Mouse (Mus musculus) limb, embryonic 15.5 days (tissue): ENCODE data around the gene Ephx1. TPM values are rescaled to one million over a fixed set of nuclear protein-coding genes. Genes with fewer than 3 reads are reported as not detected.

Experiments used
- ATAC-seq: fragments of 200-750 bp; cut with Nextera tagmentation; 2 replicates; pipeline ENCODE4 v1.8.0; 2017; ENCODE audit warnings: low read depth, moderate TSS enrichment; ENCODE audit not compliant: insufficient number of reproducible peaks, low FRiP score, low TSS enrichment
- H3K27ac ChIP-seq: fragments of 300-500 bp; sonication (generic); 2 replicates; pipeline ENCODE4 v1.5.1; 2015; ENCODE audit warnings: moderate library complexity, mild to moderate bottlenecking, inconsistent platforms
- H3K27me3 ChIP-seq: fragments of 300-500 bp; sonication (generic); 2 replicates; pipeline ENCODE4 v1.6.1; 2015; ENCODE audit warnings: inconsistent platforms
- H3K36me3 ChIP-seq: fragments of 300-500 bp; sonication (generic); 2 replicates; pipeline ENCODE4 v1.6.1; 2015; ENCODE audit warnings: inconsistent platforms
- H3K4me1 ChIP-seq: fragments of 300-500 bp; sonication (generic); 2 replicates; pipeline ENCODE4 v1.6.1; 2015; ENCODE audit warnings: inconsistent platforms
- H3K4me2 ChIP-seq: fragments of 300-500 bp; sonication (generic); 2 replicates; pipeline ENCODE4 v1.6.1; 2015; ENCODE audit warnings: mild to moderate bottlenecking, inconsistent platforms
- H3K4me3 ChIP-seq: fragments of 300-500 bp; sonication (generic); 2 replicates; pipeline ENCODE4 v1.5.1; 2015; ENCODE audit warnings: mild to moderate bottlenecking, inconsistent platforms
- H3K9ac ChIP-seq: fragments of 300-500 bp; sonication (generic); 2 replicates; pipeline ENCODE4 v1.6.1; 2015; ENCODE audit warnings: inconsistent platforms
- H3K9me3 ChIP-seq: fragments of 300-500 bp; sonication (generic); 2 replicates; pipeline ENCODE4 v1.6.1; 2016; ENCODE audit warnings: inconsistent platforms
- WGBS: fragments of 180-500 bp; shearing (Covaris S2); methylation state at CpG from one replicate; pipeline ENCODE4 v1.1.7; 2015; 5-methylcytosine and 5-hydroxymethylcytosine counted together
- polyA plus RNA-seq: library from polyadenylated mRNA; unstranded; fragments of >200 nt; fragmentation: Nextera tagmentation; extraction: Ambion mirVana; gene quantifications from 2 replicates; pipeline ENCODE4 v1.2.1, GENCODE M21; 2015

The Ephx1 gene
- polyA plus RNA-seq = 12.4 and 20.3 TPM in 2 replicates

DNA sequence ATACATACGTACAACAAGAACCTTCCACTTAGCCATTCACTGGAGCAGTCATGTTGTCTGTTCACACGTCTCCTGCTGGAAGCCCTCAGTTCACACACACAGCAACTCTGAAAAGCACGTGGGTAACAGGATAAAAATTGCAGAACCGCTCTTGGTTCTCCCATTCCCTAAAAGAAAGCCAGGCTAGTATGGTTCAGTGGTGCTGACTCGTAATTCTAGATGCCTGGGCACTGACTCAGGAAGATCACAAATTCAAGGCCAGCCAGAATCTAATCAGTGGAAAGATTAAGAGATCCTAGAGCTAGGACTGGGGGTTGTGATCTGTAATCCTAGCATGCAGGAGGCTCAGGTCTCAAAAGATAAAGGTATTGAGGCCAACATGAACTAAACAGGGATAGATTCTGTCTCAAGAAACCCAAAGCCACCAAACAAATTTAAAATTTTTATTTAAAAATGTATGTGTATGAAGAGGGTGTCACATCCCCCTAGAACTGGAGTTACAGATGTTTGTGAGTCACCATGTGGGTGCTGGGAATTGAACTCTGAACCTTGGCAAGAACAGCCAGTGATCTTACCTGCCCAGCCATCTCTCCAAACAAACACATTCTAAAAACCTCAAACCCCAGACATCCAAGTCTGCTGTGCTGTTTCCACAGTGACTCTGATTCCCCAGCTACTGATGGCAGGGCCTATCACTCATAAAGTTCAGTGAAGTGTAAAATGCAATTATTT, at the start of gene Ephx1:
Gene Ephx1, minus strand, starts transcription at position 149 of the 732 bp plus-strand sequence.
- H3K4me2 ChIP-seq = no peak within 1 kb of the TSS
- no peak for ATAC-seq
- H3K4me3 ChIP-seq = no peak within 1 kb of the TSS
- H3K27ac ChIP-seq = no peak within 1 kb of the TSS
- H3K9me3 ChIP-seq = no peaks in the 10 kb centered on the region
- H3K9ac ChIP-seq = no peak within 1 kb of the TSS
- 52% methylated on average over 5 of the region's 5 CpGs for WGBS
- no peaks in the 10 kb centered on the region for H3K27me3 ChIP-seq
- peaks cover 19% of the 10 kb centered on the region for H3K4me1 ChIP-seq
- H3K36me3 ChIP-seq = no peaks in the 10 kb centered on the region

DNA sequence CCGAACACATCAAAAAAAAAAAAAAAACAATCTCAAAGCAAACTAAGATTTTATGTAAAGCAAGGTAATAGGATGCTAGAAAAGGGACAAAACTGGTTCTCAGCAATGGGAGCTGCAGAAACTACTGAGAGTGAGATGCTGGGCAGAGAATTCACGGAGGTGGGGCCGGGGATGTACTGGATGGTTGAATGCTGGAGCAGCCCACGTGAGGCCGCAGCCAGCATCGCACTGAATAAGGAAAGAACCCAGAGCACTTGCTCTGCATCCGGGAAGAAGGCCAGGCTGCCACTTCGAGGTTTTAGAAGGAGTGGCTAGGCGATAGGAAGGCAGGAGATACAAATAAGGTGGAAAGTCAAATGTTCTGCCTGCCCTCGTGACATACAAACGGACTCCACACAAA, 49.0 kb upstream of the Ephx1 start:
- WGBS = 66% methylated on average over 11 of the region's 11 CpGs
- Histone ChIP-seq H3K27me3 (no peaks in the 10 kb centered on the region), H3K4me1 (no peaks in the 10 kb centered on the region), H3K27ac (no peak overlapping the region), H3K4me3 (no peak overlapping the region), H3K9me3 (no peaks in the 10 kb centered on the region), H3K9ac (no peak overlapping the region), H3K36me3 (no peaks in the 10 kb centered on the region), H3K4me2 (no peak overlapping the region)
- ATAC-seq = no peak

DNA sequence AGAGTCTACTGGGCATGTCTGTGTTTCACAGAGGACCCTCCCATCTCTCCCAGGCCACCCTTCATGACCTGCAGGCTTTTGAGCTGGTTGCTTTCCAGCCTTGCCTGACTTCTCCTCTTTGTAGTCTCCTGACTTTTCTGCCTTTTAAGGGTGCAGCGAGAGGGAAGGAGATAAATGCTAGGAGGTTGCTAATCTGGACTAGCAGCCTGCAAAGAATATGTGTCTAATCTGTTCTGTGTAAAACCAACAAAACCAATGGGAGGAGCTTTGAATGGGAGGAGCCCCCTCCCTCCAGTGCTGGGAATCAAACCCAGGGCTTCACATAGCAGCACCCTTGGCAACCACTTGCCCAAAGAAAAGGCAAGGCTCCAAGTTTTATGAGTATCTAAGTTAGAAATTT, 47.6 kb upstream of the Ephx1 start:
- WGBS = 86% methylated on average over 1 of the region's 1 CpGs
- Histone ChIP-seq H3K4me3 (no peak overlapping the region), H3K4me2 (no peak overlapping the region), H3K9ac (no peak overlapping the region), H3K4me1 (no peaks in the 10 kb centered on the region), H3K36me3 (no peaks in the 10 kb centered on the region), H3K27me3 (no peaks in the 10 kb centered on the region), H3K27ac (no peak overlapping the region), H3K9me3 (no peaks in the 10 kb centered on the region)
- no peak for ATAC-seq

DNA sequence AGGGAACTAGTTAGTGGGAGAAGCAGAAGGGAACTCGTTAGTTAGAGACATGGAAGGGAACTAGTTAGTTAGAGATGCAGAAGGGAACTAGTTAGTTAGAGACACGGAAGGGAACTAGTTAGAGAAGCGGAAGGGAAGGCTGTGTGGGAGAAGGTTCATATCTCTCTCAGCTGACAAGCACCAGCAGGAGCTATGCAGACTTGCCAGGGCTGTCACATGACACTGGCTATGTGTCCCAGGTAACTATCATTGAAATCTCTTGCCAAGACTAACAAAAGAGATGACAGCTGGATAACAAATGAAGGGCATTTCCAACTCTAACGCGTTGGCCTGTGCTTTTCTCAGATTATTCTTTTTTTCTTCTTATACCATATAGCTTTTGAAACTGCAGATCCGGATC, 43.9 kb upstream of the Ephx1 start:
- H3K36me3 ChIP-seq = no peaks in the 10 kb centered on the region
- H3K9me3 ChIP-seq = no peaks in the 10 kb centered on the region
- no peak for ATAC-seq
- H3K4me1 ChIP-seq = no peaks in the 10 kb centered on the region
- H3K4me3 ChIP-seq = no peak overlapping the region
- no peak overlapping the region for H3K27ac ChIP-seq
- WGBS = 72% methylated on average over 6 of the region's 6 CpGs
- H3K27me3 ChIP-seq = no peaks in the 10 kb centered on the region
- H3K4me2 ChIP-seq = no peak overlapping the region
- no peak overlapping the region for H3K9ac ChIP-seq

DNA sequence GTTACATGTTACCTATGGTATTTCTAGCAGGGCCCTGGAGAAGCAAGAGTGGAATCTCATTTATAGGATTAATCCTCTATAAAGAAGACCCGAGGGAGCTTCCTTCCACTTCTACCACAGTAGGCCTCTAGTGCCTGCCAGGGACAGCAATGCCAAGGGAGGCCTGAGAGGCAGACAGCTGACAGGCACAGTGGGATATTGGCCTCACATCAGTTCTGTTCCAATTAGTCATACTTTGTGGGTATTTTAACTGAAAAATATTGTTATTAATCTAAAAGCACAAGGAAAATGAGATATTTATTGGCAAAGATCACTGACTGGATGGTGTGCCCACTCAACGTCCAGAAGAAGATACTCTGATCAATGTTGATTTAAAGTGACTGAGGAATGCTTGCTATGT, 43.3 kb upstream of the Ephx1 start:
- Histone ChIP-seq H3K27ac (no peak overlapping the region), H3K4me2 (no peak overlapping the region), H3K36me3 (no peaks in the 10 kb centered on the region), H3K9me3 (no peaks in the 10 kb centered on the region), H3K27me3 (no peaks in the 10 kb centered on the region), H3K4me1 (no peaks in the 10 kb centered on the region), H3K4me3 (no peak overlapping the region), H3K9ac (no peak overlapping the region)
- 62% methylated on average over 2 of the region's 2 CpGs for WGBS
- ATAC-seq = no peak

DNA sequence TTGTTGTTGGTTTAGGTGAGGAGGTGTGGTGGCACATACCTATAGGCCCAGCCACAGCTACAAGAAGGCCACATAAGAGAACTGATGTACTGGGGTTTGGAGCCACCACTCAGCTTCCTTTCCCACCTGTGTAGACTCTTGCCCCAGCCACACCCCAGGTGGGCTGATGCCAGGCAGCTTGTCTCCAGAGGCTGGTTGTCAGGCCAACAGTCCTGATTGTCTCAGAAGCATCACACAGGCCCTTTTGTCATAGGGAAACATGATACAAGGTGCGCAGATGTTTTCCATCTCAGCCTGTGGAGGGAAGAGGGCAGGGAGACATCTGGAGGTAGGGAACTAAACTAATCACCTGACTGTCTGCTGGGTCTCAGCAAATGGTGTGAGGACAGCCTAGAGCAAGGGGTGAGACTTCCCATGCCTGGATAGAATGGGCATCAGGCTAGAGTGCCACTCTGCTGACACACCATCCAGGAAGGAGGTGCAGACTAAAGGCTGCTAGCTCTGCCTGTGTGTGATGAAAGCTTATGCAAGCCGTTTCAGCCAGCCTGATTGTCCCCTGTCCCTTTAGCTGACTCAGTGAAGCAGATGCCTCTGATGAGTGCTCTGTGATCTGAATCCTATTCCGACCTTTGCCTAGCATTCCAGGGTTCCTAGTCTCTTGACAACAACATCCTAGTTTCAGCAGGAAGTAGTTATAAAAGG, 41.2 kb upstream of the Ephx1 start:
- WGBS = 57% methylated on average over 3 of the region's 3 CpGs
- no peak for ATAC-seq
- no peak overlapping the region for H3K4me3 ChIP-seq

DNA sequence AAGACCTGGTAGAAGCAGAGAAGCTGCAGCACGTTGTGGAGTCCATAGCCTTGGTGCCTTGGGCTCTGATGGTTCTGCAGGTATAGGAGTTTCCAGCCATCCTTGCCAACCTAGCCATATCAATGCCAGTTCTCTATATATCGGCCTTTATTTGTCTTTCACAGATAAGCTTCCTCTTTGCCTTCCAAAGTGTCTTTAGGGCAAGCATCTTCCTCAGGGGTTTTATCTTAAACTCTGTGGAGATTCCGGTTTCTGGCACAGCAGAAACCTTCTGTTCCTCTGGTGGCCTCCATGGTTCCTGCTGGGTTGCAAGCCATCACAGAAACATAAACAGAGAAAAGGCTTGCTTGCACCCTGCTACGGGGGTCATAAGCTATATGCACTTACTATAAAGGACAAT, 32.2 kb upstream of the Ephx1 start:
- H3K27ac ChIP-seq = no peak overlapping the region
- no peaks in the 10 kb centered on the region for H3K27me3 ChIP-seq
- 85% methylated on average over 4 of the region's 4 CpGs for WGBS
- no peaks in the 10 kb centered on the region for H3K36me3 ChIP-seq
- no peaks in the 10 kb centered on the region for H3K4me1 ChIP-seq
- no peak overlapping the region for H3K4me3 ChIP-seq
- no peak for ATAC-seq
- no peak overlapping the region for H3K4me2 ChIP-seq
- H3K9me3 ChIP-seq = no peaks in the 10 kb centered on the region
- no peak overlapping the region for H3K9ac ChIP-seq

More for the DNA sequence above, 41.2 kb upstream of the Ephx1 start:
- Histone ChIP-seq H3K9me3 (no peaks in the 10 kb centered on the region), H3K4me1 (no peaks in the 10 kb centered on the region), H3K4me2 (no peak overlapping the region), H3K36me3 (no peaks in the 10 kb centered on the region), H3K27me3 (no peaks in the 10 kb centered on the region), H3K27ac (no peak overlapping the region), H3K9ac (no peak overlapping the region)

DNA sequence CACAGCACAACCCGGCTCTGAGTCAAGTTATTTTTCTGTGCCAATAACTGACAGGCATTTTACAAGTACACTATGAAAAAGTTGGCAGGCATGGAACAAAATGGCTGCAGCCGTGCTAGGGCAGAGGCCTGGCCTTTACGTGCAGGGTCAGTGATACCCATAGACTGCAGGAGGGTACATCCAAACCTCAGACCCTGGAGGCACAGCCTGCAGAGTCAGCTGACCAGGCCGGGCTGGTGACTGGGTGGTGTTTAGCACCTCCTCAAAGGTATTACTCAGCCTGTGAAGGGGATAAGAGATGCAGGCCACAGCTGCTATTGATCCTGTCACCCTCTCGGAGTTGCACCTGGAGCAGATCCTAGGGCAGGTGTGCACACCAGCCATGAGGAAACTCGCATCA, 30.2 kb upstream of the Ephx1 start, which contains the start of gene 9130409I23Rik:
Gene 9130409I23Rik, plus strand, starts transcription at position 301 of the 400 bp plus-strand sequence.
- Histone ChIP-seq H3K4me1 (no peaks in the 10 kb centered on the region), H3K36me3 (no peaks in the 10 kb centered on the region), H3K4me3 (no peak within 1 kb of the TSS), H3K4me2 (no peak within 1 kb of the TSS), H3K27ac (no peak within 1 kb of the TSS), H3K27me3 (no peaks in the 10 kb centered on the region), H3K9ac (no peak within 1 kb of the TSS), H3K9me3 (no peaks in the 10 kb centered on the region)
- 67% methylated on average over 6 of the region's 6 CpGs for WGBS
- no peak for ATAC-seq

DNA sequence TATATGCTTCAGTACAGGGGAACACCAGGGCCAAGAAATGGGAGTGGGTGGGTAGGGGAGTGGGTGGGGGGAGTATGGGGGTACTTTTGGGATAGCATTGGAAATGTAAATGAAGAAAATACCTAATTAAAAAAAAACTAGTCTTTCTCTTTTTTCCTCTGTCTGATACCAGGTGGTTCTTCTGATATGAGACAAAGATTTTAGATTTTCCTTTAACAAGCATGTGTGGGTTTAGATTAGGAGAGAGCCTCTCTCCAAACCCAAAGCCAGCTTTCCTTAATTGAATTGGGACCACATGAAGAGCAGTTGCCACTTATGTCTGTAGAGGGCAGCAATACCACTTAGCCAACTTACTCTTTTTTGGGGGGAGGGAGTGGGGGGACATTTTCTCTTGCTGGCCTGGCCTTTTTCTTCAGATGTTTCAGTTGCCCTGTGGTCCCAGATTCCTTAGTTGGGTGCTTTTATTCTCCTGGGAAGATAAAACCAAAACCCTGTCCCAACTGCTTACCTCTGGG, 28.7 kb upstream of the Ephx1 start:
- Histone ChIP-seq H3K9ac (no peak overlapping the region), H3K27me3 (no peaks in the 10 kb centered on the region), H3K9me3 (no peaks in the 10 kb centered on the region), H3K36me3 (no peaks in the 10 kb centered on the region), H3K4me3 (no peak overlapping the region), H3K27ac (no peak overlapping the region), H3K4me2 (no peak overlapping the region), H3K4me1 (no peaks in the 10 kb centered on the region)
- no peak for ATAC-seq

DNA sequence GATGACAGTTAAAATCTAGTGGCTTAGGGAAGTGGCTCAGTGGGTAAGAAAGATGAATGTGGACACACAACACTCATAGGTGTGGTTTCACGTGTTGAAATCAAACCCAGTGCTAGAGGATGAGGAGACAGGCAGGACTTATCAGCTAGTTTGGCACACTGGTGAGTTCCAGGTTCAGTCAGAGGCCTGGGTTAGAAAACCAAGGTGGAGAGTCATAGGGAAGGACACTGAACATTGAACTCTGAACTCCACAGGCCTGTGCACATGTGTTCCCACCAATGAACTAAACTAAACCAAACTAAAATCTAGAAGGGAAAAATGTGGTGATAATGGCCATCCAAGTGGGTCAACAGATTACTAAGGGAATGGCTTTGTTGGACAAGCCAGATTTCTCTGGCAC, 26.8 kb upstream of the Ephx1 start:
- Histone ChIP-seq H3K4me2 (no peak overlapping the region), H3K4me1 (no peaks in the 10 kb centered on the region), H3K9ac (no peak overlapping the region), H3K27ac (no peak overlapping the region), H3K9me3 (no peaks in the 10 kb centered on the region), H3K36me3 (no peaks in the 10 kb centered on the region), H3K27me3 (no peaks in the 10 kb centered on the region), H3K4me3 (no peak overlapping the region)
- ATAC-seq = no peak
- WGBS = 55% methylated on average over 1 of the region's 1 CpGs

DNA sequence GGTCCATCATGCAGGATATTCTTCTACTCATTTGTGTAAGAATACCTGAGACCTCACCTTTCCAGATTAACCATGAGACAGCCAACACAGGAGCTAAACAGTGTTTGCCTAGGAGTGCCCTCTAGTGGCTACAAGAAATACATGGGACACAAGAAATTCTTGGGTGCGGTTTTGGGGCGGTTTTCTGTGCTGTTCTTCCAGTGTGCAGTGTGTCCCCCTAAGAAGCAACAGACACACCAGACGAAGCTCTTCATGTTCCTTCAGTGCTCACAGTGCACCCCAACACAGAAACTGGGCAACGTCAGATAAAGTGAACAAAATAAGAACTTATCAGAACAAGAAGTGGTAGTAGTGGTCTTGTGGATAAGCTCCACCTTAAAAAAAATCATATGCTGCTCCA, 18.9 kb upstream of the Ephx1 start:
- Histone ChIP-seq H3K4me1 (no peaks in the 10 kb centered on the region), H3K27me3 (0 out of 2 replicates have a peak, but pooled peaks cover 4% of the 10 kb centered on the region), H3K36me3 (no peaks in the 10 kb centered on the region), H3K9ac (no peak overlapping the region), H3K4me2 (0 out of 2 replicates have a peak overlapping the region, but pooled peaks have one; percentile 10), H3K4me3 (no peak overlapping the region), H3K27ac (no peak overlapping the region), H3K9me3 (no peaks in the 10 kb centered on the region)
- no peak for ATAC-seq
- 6% methylated on average over 4 of the region's 4 CpGs for WGBS

DNA sequence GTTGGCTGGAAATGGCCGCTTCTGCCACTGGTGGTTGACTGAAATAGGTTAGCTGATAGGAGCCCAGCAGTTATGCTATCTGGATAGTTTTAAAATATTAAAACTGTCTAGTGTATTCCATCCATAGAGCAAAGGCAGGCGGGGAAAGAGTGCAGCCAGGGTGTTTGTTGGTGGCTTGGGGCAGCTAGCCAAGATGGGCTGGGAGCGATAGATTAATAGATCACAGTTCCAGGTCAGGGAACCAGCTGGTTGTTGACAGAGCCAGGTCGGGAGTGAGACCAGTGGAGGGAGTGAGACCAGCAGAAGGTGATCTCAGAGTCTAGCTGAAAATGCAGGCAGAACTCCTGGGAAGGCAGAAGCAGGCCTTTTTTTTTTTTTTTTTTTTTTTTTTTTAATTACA, 16.9 kb upstream of the Ephx1 start:
- 64% methylated on average over 4 of the region's 4 CpGs for WGBS

More for the DNA sequence above, 16.9 kb upstream of the Ephx1 start:
- no peaks in the 10 kb centered on the region for H3K9me3 ChIP-seq
- no peaks in the 10 kb centered on the region for H3K4me1 ChIP-seq
- H3K4me3 ChIP-seq = no peak overlapping the region
- H3K4me2 ChIP-seq = no peak overlapping the region
- H3K27me3 ChIP-seq = 0 out of 2 replicates have a peak, but pooled peaks cover 4% of the 10 kb centered on the region
- no peak overlapping the region for H3K27ac ChIP-seq
- no peak overlapping the region for H3K9ac ChIP-seq
- no peaks in the 10 kb centered on the region for H3K36me3 ChIP-seq
- ATAC-seq = no peak
